Mouse (Mus musculus) heart, embryonic 13.5 days (tissue): ENCODE measurements around the gene Zfp697. TPM values are rescaled to one million over a fixed set of nuclear protein-coding genes. Genes with fewer than 3 reads are reported as not detected.
"Not testable (repeated sequence)": the region's sequence is repeated elsewhere in the genome, so short reads cannot be mapped to it uniquely, and the experiment has no call there.

Experiments
- ATAC-seq: fragments of 200-750 bp; cut with Nextera tagmentation; 2 replicates; pipeline ENCODE4 v1.8.0; 2017; ENCODE audit warnings: moderate TSS enrichment; ENCODE audit not compliant: insufficient number of reproducible peaks, low FRiP score, low TSS enrichment; ENCODE audit errors: extremely low read depth
- H3K27ac ChIP-seq: fragments of 300-500 bp; sonication (generic); replicated peaks from 2 replicates; pipeline ENCODE4 v1.5.1; 2015; ENCODE audit warnings: moderate library complexity, mild to moderate bottlenecking, inconsistent platforms
- H3K27me3 ChIP-seq: fragments of 300-500 bp; sonication (generic); replicated peaks from 2 replicates; pipeline ENCODE4 v1.6.1; 2015; ENCODE audit warnings: mild to moderate bottlenecking, inconsistent platforms
- H3K36me3 ChIP-seq: fragments of 300-500 bp; sonication (generic); 2 replicates; pipeline ENCODE4 v1.6.1; 2015; ENCODE audit warnings: mild to moderate bottlenecking, inconsistent platforms
- H3K4me1 ChIP-seq: fragments of 300-500 bp; sonication (generic); 2 replicates; pipeline ENCODE4 v1.6.1; 2015; ENCODE audit warnings: inconsistent platforms
- H3K4me2 ChIP-seq: fragments of 300-500 bp; sonication (generic); 2 replicates; pipeline ENCODE4 v1.6.1; 2015; ENCODE audit warnings: inconsistent platforms, mild to moderate bottlenecking, moderate library complexity
- H3K4me3 ChIP-seq: fragments of 300-500 bp; sonication (generic); 2 replicates; pipeline ENCODE4 v1.5.1; 2015; ENCODE audit warnings: moderate library complexity, mild to moderate bottlenecking, inconsistent platforms
- H3K9ac ChIP-seq: fragments of 300-500 bp; sonication (generic); 2 replicates; pipeline ENCODE4 v1.6.1; 2015; ENCODE audit warnings: inconsistent platforms, mild to moderate bottlenecking, moderate library complexity
- H3K9me3 ChIP-seq: fragments of 300-500 bp; sonication (generic); 2 replicates; pipeline ENCODE4 v1.6.1; 2016; ENCODE audit warnings: inconsistent platforms
- WGBS: fragments of 180-500 bp; shearing (Covaris S2); methylation state at CpG from one replicate; pipeline ENCODE4 v1.1.7; 2015; ENCODE audit warnings: mixed read lengths; 5-methylcytosine and 5-hydroxymethylcytosine counted together
- polyA plus RNA-seq: library from polyadenylated mRNA; unstranded; fragments of >200 nt; fragmentation: Nextera tagmentation; extraction: Ambion mirVana; gene quantifications from 2 replicates; pipeline ENCODE4 v1.2.1, GENCODE M21; 2015

The Zfp697 gene
- polyA plus RNA-seq, 1 experiment from 2014 or later, result 7.3 TPM

DNA sequence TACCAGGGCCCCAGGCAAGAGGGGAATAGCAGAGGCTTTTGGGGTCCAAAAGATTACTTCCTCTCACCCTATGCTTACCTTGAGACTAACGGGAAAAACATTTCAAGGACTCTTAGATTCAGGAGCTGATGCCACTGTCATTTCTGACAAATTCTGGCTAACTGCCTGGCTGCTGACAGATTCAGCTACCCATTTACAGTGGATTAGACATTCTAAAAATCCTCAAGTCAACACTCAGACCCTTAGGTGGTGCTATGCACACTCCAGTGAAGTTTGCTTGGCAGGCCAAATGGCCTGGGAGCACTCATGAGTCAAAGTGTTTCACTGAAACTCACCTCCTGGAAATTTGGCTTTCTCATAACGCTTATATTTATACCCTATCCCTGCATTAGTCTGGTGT is 344.0 kb downstream of the Zfp697 start:
- Histone ChIP-seq H3K36me3 (no peaks in the 10 kb centered on the region), H3K27ac (no peak overlapping the region), H3K4me1 (no peaks in the 10 kb centered on the region), H3K9ac (no peak overlapping the region), H3K4me3 (no peak overlapping the region), H3K9me3 (no peaks in the 10 kb centered on the region), H3K4me2 (no peak overlapping the region), H3K27me3 (no peaks in the 10 kb centered on the region)
- WGBS, result 76% methylated on average over 2 of the region's 2 CpGs
- no peak for ATAC-seq

DNA sequence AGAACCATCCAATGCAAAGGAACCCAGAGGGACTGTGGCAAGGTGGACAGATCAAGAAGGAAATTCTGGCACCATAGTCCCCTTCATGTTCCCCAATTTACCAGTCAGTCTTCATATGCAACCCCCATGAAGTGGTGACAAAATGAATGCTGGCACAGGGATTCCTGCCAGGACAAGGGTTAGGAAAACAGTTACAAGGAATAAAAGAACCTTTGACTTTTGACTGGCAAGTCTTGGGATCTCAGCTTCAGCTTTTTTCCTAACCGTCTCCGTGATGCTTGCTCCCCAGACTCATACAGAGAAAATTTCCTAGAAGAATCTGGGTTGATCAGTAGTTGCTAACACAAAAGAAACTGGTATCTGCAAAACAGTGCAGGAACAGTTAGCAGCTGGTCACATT is 351.5 kb downstream of the Zfp697 start:
- Histone ChIP-seq H3K9ac (no peak overlapping the region), H3K36me3 (no peaks in the 10 kb centered on the region), H3K27ac (no peak overlapping the region), H3K9me3 (no peaks in the 10 kb centered on the region), H3K4me3 (no peak overlapping the region), H3K4me1 (no peaks in the 10 kb centered on the region), H3K4me2 (no peak overlapping the region), H3K27me3 (no peaks in the 10 kb centered on the region)
- 79% methylated on average over 2 of the region's 2 CpGs for WGBS
- no peak for ATAC-seq

DNA sequence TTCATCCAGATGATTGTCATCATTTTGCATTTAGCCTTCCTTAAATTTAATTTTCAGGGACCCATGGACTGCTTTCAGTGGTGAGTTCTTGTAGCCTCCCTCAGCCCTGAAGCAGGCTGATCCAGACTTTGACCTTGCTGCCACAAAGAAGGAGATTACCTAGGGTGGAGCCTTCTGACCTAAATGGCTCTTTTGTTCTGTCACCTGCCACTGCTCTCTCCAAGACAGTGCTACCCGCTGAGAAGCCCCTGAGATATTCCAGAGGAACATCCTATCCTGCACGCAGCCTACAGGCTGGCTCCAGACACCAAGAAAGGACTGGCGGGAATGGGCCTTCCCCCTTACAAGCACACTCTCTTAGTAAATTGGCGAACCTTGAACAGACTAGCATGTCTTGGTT is 352.1 kb downstream of the Zfp697 start:
- H3K36me3 ChIP-seq, result no peaks in the 10 kb centered on the region
- ATAC-seq, result no peak
- 64% methylated on average over 4 of the region's 4 CpGs for WGBS
- no peak overlapping the region for H3K9ac ChIP-seq
- no peaks in the 10 kb centered on the region for H3K9me3 ChIP-seq
- no peaks in the 10 kb centered on the region for H3K27me3 ChIP-seq
- no peak overlapping the region for H3K4me2 ChIP-seq
- H3K4me1 ChIP-seq, result no peaks in the 10 kb centered on the region
- H3K4me3 ChIP-seq, result no peak overlapping the region
- H3K27ac ChIP-seq, result no peak overlapping the region

DNA sequence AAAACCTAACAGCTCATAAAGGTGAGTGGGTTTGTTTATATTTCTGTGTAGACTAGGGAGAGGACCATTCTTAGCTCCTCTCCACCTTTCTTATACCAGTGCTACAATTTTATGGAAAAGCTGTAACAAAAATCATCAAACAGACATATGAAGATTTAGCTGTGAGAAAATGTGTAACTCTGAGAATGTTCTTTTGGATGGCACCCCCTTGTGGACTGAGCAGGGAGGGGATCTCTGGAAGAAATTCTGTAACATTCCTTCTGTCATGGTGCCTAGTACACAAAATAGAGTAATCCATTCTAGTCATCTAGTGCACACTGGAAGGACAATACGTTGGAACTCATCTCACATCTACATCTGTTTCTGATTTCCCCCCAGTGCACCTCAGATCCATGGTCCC is 358.8 kb downstream of the Zfp697 start:
- 51% methylated on average over 1 of the region's 1 CpGs for WGBS
- ATAC-seq, result not testable (repeated sequence)

DNA sequence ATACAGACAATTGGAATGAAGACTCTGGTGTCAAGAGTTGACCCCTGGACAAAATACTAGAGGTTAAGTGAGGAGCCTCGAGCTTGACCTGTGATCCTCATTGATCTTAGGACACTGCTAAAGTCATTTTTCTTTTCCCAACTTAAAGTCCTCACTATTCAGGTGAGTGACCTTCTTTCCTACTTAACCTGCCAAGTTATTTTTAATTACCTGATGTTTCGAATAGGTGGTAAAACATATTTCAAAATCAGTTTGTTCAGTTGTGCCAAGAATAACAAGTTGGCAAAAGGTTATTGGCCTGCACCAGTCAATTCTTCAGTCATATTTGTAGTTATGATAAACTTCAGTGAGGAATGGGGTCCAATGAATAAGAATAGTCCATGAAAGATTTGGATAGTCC is 369.9 kb downstream of the Zfp697 start:
- Histone ChIP-seq H3K27ac (no peak overlapping the region), H3K4me2 (no peak overlapping the region), H3K4me3 (no peak overlapping the region), H3K9me3 (no peaks in the 10 kb centered on the region), H3K27me3 (no peaks in the 10 kb centered on the region), H3K4me1 (no peaks in the 10 kb centered on the region), H3K36me3 (no peaks in the 10 kb centered on the region), H3K9ac (no peak overlapping the region)
- ATAC-seq, result no peak
- 63% methylated on average over 2 of the region's 2 CpGs for WGBS

More for the DNA sequence above, 358.8 kb downstream of the Zfp697 start:
- not testable (repeated sequence) for H3K27me3 ChIP-seq, H3K4me2 ChIP-seq, H3K27ac ChIP-seq, H3K4me3 ChIP-seq, H3K9me3 ChIP-seq, H3K36me3 ChIP-seq, H3K9ac ChIP-seq, H3K4me1 ChIP-seq

DNA sequence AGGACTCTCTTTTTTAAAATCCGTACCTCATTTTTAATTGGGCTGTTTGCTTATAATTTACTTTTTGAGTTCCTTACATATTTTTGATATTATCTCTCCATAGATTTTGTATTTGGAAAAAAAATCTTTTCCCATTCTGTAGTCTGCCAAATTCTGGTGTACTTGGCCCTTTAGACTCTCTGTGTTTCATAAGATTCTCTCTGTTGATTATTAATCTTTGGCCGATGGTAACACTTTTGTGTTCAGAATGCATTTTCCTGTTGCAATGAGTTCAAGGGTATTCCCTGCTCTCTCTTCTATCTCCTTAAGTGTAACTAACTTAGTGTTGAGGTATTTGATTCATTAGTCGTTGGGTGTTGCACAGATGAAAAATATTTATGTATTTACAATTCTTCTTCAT is 374.6 kb downstream of the Zfp697 start:
- H3K9me3 ChIP-seq, result no peaks in the 10 kb centered on the region
- H3K4me2 ChIP-seq, result no peak overlapping the region
- no peaks in the 10 kb centered on the region for H3K4me1 ChIP-seq
- no peaks in the 10 kb centered on the region for H3K36me3 ChIP-seq
- no peaks in the 10 kb centered on the region for H3K27me3 ChIP-seq
- no peak overlapping the region for H3K27ac ChIP-seq
- H3K4me3 ChIP-seq, result no peak overlapping the region
- no peak overlapping the region for H3K9ac ChIP-seq
- ATAC-seq, result no peak
- 82% methylated on average over 3 of the region's 3 CpGs for WGBS

DNA sequence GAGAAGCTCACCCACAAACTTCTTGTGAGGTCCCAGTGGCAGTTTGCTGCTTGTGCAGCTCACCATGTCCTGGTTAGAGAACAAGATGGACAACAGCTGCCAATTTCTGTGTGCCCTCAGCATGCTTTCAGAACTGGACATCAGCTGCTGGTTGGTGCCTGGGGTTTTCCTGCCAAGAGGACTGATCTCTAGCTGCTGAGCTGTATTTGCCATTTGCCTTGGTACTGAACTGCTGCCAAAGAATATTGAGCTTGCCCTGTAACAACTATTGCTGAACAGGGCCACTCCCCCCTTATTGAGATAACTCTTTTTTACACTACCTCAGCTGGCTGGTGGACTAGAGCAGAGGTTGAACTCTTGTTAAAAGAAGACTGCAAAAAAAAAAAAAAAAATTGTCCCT is 381.9 kb downstream of the Zfp697 start:
- peaks cover 1% of the 10 kb centered on the region; the same call in 1 of the 2 replicates for H3K9me3 ChIP-seq
- no peak overlapping the region for H3K9ac ChIP-seq
- no peak for ATAC-seq
- no peak overlapping the region for H3K4me2 ChIP-seq
- H3K27me3 ChIP-seq, result no peaks in the 10 kb centered on the region
- H3K27ac ChIP-seq, result no peak overlapping the region
- no peaks in the 10 kb centered on the region for H3K36me3 ChIP-seq
- no peaks in the 10 kb centered on the region for H3K4me1 ChIP-seq
- H3K4me3 ChIP-seq, result no peak overlapping the region

DNA sequence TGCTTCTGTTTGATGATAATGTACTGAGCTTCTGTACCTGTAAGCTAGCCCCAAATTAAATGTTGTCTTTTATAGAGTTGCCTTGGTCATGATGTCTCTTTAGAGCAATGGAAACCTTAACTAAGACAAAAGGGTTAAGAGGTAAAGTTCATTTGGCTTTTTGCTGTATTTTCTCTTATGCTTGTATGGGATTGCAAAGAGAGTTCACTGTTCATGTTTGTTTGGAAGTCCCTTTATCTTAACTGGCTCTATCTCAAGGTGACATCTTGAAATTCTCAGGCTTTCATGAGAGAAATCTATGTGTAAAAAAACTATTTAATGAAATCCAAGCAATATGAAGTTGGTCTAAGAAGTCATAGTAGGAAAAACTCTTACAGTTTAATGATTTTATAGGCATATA is 398.7 kb downstream of the Zfp697 start:
- ATAC-seq, result no peak
- no peaks in the 10 kb centered on the region for H3K27me3 ChIP-seq

DNA sequence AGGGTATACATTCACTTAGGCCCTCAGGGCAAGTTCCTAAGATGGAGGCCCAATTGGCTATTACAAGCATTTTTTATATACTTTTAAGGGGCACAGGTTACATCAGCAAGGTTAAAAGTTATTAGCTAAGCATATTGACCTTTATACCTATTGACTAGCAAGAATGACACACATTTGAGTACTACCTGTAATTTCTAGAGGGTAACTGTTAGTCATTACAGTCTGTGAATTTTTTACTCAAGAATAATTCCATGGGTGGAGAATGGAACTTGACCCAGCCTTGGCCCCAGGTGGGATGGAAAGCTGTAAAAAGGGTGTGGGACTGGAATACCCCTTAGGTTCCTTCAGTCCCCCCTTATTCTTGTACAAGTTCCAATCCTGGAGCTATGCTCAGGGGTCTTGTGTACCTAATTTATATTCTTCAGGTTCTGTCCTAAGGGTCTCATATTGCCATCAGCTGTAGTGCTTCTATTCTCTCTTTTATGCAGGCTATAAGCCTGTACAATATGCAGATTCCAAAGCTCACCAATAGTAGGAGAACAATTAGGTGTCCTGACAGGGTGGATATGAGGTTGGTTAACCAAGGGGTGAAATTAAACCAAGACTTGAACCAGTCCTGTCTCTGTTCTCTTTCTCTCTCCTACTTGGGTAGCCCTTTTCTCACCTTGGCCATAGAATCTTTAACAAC is 400.1 kb downstream of the Zfp697 start:
- Histone ChIP-seq H3K9ac (no peak overlapping the region), H3K4me3 (no peak overlapping the region), H3K36me3 (no peaks in the 10 kb centered on the region), H3K27me3 (no peaks in the 10 kb centered on the region), H3K4me2 (no peak overlapping the region), H3K27ac (no peak overlapping the region), H3K9me3 (no peaks in the 10 kb centered on the region), H3K4me1 (no peaks in the 10 kb centered on the region)
- no peak for ATAC-seq

More for the DNA sequence above, 398.7 kb downstream of the Zfp697 start:
- no peak overlapping the region for H3K4me3 ChIP-seq
- H3K9ac ChIP-seq, result no peak overlapping the region
- no peak overlapping the region for H3K27ac ChIP-seq
- no peaks in the 10 kb centered on the region for H3K9me3 ChIP-seq
- H3K4me1 ChIP-seq, result no peaks in the 10 kb centered on the region
- H3K4me2 ChIP-seq, result no peak overlapping the region
- H3K36me3 ChIP-seq, result no peaks in the 10 kb centered on the region

DNA sequence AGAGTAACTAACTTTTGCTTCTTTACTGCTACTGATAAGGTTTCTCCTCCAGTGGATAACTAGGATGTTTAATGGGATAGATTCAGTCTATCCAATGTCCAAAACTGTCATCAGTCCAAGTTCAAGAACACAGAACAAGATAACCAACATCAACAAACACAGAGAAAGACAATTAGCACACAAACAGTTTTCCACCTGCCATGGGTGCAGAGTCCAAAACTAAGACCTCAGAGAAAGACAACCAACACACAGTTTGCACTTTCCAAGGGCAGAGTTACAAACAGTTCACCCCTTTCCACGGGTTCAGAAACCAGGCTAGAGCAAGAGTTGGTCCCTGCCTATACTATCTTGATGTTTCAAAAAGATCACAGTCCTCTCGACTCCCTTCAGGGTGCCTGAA is 404.3 kb downstream of the Zfp697 start:
- no peaks in the 10 kb centered on the region for H3K27me3 ChIP-seq
- ATAC-seq, result no peak
- 58% methylated on average over 2 of the region's 2 CpGs for WGBS

More for the DNA sequence above, 404.3 kb downstream of the Zfp697 start:
- Histone ChIP-seq H3K27ac (no peak overlapping the region), H3K4me1 (no peaks in the 10 kb centered on the region), H3K9me3 (no peaks in the 10 kb centered on the region), H3K4me2 (no peak overlapping the region), H3K9ac (no peak overlapping the region), H3K4me3 (no peak overlapping the region), H3K36me3 (no peaks in the 10 kb centered on the region)
